Mouse (Mus musculus) spleen, adult 18-20 months (tissue): ENCODE results near the gene Cd37.

Experiments used
- DNase-seq, 2 experiments: peaks; one replicate each; pipeline ENCODE4 v3.0.0; 2022; ENCODE audit warnings: mixed read lengths in 2 of 2

Cd37 gene

DNA sequence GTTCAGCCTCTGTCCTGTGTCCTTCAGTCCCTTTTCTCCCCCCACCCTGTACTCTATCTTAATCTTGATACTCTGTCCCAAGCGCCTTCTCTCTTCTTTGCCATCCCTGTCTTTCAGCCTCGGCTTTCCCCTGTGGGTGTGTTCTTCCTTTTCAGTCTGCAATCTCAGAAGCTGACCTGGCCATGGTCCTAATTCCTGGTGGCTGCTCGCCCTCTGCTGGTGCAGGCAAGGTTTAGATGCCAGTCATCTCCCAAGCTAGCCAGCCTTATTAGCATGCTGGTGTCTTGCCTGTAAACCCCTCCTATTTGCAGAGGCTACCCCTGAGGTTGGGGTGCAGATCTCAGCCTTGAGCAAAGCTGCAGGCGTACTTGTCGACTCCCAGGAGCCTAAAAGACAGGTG is 40.5 kb downstream of the Cd37 start:
- peak; percentile 39 to 66 for DNase-seq

DNA sequence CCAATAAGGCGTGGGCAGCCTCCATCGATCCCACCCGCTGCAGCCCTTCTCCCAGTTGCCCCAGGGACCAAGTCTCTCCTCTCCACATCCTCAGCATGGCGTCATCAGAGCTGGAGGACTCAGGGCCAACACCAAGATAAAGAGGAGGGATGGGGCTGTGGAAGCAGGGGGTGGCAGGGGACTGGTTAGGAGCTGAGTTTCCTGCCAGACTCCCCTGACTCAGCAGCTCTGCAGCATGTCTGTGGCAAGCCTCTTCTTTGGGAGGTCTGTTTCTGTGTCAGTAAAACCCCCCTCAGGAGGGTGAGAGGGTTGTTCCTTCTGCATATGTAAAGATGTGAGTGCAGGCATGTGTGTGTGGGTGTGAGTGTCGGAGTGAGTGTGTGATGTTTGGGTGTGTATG is 41.9 kb downstream of the Cd37 start:
- DNase-seq: no peak

DNA sequence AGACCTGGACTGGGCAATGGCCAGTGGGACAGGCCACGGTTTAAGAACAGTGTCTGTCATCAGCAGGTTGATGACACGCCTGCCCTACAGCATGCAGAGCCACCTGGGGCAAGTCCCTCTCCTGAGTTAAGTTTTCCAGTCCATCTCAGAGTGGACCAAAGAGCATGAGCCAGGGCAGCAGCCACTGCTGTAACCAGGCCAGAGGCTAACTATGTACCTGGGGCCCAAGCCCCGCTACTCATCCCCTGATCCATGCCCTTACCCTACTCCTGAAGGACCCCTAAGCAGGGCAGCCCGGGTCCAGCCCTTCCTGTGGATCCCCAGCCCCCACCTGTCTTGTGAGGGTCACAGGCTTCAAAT is 42.8 kb downstream of the Cd37 start:
- DNase-seq: no peak

- no peak for DNase-seq
Observed at GRCm38 (mm10) chr7:45195341-45196175, 43.4 kb downstream of the Cd37 start.

- no peak for DNase-seq
Observed at GRCm38 (mm10) chr7:45193871-45194785, 44.8 kb downstream of the Cd37 start.

DNA sequence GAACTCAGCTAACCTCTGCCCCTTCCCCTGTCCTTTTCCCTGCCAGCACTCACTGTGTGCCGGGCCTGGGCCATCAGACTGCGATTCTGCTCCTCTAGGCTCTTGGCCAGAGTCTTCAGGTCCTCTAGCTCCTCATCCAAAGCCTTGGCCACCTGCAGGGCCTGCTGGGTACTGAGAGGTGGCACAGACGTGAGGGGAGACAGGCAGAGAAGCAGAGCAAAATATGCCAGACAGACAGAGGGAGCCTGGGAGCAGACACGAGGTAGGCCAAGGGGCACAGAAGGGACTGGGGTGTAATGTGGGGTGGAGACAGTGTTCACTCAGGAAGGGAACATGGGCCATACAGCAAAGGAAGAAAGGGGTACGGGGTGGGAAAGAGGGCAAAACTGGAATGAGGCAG is 45.5 kb downstream of the Cd37 start:
- no peak for DNase-seq

DNA sequence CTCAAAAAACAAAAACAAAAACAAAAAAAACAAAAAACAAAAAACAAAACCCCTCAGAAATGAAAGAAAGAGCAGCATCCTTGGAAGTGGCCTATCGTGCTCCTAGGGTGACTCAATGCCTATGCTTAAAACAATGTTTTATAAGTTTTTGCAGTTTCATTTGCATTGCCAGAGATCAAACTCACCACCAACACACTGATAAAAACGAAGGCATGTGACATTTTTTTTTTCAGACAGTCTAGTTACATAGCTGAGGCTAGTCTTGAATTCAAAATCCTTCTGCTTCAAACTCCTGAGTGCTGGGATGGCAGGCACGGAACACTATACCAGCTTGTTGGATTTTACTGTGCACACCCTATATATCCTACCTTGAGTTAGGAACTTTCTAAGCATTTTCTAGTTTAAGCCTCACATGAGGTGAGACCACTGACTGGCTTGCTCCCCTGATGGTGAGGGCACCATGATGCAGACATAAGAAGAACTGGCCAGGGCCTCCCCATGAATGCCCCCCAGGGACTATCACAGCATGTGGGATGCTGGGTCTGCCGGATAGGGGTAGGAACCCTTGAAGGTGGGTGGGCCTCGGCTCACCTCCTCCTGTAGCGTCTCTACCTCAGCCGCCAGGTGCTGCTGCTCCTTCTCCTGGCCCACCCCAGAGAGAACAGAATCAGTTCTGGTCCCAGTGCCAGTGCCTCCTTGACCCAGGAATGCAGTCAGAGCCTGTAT is 46.2 kb downstream of the Cd37 start:
- DNase-seq: no peak

DNA sequence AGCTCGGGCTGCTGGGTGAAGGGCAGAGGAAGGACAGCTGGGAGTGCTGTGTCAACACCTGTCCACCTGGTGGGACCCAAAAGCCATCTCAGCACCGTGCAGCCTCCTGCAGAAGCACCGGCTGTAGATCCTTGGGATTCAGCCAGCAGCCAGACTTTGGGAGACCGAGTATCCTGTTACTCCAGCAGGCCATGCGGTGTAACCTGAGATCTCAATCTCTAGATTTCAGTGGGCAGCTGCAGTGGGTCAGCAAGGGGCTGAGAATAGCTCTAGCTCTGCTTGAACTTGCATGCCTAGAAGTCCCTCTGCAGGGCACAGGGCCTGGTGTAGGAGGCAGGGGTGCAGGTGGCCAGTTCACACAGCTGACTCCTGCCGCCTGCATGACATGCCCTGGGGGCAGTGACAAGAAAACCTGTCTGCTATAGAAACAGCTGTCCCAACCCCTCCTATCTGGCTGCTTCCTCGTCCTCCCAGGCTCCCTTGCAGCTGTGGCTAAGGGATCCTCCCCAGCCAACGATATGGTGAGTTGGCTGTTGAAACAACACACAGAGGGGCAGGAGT is 47.0 kb downstream of the Cd37 start:
- DNase-seq: no peak

GRCm38 (mm10) chr7:45191161-45191560 is 47.8 kb downstream of the Cd37 start:
- DNase-seq: no peak

DNA sequence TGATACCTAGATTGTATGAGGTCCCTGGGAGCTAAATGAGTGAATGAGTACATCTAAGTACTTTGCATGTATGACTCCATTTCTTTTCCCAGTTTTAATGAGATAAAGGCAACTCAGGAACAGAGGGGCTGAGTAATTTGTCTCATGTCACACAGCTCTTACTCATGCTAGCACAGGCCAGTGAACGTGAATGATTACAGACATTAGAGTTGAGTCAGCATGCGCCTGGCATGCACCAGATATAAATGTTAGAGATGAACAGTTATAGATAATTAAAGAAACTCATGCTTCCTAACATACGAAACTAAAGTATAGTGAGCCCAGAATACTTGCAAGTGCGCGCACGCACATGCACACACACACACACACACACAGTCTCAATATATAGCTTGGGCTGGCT is 48.7 kb downstream of the Cd37 start:
- no peak for DNase-seq

DNA sequence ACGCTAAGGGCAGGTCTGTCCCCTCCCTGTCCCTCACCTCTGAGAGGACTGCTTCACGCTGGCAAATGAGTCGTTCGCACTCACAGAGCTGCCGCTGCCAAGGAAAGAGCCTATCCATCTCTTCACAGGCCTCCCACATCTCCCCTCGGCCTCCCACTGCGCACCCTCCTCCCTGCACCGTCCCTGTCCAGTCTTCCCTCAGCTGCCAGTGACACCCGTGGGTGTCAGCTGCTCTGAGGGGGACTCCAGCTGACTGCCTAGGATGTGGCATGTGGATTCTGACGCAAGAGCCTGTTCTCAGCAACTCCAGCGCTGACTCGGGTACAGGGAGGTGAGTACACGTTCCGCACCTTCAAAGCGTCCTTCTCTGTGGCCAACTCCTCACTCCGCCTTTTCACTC is 49.3 kb downstream of the Cd37 start:
- no peak for DNase-seq

DNA sequence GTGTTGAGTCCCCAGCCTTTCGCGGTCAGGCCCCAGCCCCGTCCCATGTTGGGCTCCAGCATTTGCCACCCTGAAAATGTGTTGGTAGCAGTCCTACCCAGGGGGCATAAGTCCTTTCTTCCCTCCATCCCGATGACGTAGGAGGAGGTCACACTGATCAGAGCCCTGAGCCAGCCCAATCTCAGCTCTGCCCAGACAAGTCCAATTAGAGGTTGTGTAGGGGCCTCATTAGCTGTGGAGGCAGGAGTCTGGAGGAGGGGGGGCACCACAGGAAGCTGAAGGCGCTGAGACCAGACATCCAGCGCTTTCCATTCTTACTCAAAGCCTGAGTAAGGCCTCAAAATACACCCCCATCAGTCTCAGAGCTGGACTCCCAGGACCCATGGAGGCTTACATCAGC is 53.0 kb downstream of the Cd37 start:
- no peak for DNase-seq

DNA sequence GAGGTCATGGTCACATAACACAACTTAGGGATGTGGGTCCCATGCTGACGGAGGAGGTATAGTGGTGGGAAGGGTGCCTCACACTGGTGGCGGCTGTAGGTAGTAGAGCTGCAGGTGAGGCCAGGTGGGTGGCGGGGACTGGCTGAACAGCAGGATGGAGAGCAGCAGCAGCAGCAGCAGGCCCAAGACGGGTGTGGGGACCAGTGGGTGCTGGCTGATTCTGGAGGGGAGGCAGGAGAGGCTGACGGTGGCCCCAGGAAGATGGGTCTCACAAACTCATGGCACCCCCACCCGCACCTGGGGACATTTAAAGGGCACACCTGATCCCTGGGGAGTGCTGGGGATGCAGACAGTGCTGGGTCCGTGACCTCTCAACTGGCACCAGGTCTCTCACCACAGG is 55.2 kb downstream of the Cd37 start:
- DNase-seq: no peak
